Mouse (Mus musculus) intestine, embryonic 16.5 days (tissue): ENCODE results near the gene Zfp784. TPM values are rescaled to one million over a fixed set of nuclear protein-coding genes. Genes with fewer than 3 reads are reported as not detected.
A peak's percentile ranks its signal among the peaks of the same experiment; 100 is the strongest.

ENCODE experiments used
- ATAC-seq: fragments of 200-750 bp; cut with Nextera tagmentation; 2 replicates; pipeline ENCODE4 v1.8.0; 2017; ENCODE audit warnings: moderate TSS enrichment, moderate library complexity
- H3K27ac ChIP-seq: fragments of 300-500 bp; sonication (generic); 2 replicates; pipeline ENCODE4 v1.5.1; 2014; ENCODE audit warnings: mild to moderate bottlenecking, low read length
- H3K27me3 ChIP-seq: fragments of 300-500 bp; sonication (generic); replicated peaks from 2 replicates; pipeline ENCODE4 v1.6.1; 2014; ENCODE audit warnings: low read length, control low read depth, mixed read lengths; ENCODE audit not compliant: control insufficient read depth, insufficient read depth
- H3K36me3 ChIP-seq: fragments of 300-500 bp; sonication (generic); 2 replicates; pipeline ENCODE4 v1.6.1; 2014; ENCODE audit warnings: low read length, control low read depth; ENCODE audit not compliant: control insufficient read depth, insufficient read depth
- H3K4me1 ChIP-seq: fragments of 300-500 bp; sonication (generic); 2 replicates; pipeline ENCODE4 v1.6.1; 2014; ENCODE audit warnings: low read length, control low read depth, mixed read lengths; ENCODE audit not compliant: control insufficient read depth, insufficient read depth
- H3K4me2 ChIP-seq: fragments of 300-500 bp; sonication (generic); 2 replicates; pipeline ENCODE4 v1.6.1; 2014; ENCODE audit warnings: low read depth, low read length, control low read depth
- H3K4me3 ChIP-seq: fragments of 300-500 bp; sonication (generic); 2 replicates; pipeline ENCODE4 v1.5.1; 2014; ENCODE audit warnings: mild to moderate bottlenecking, low read length
- H3K9ac ChIP-seq: fragments of 300-500 bp; sonication (generic); 2 replicates; pipeline ENCODE4 v1.6.1; 2014; ENCODE audit warnings: low read depth, low read length
- H3K9me3 ChIP-seq: fragments of 300-500 bp; sonication (generic); 2 replicates; pipeline ENCODE4 v1.6.1; 2016; ENCODE audit warnings: low read length, control low read depth; ENCODE audit not compliant: control insufficient read depth
- WGBS: fragments of 180-500 bp; shearing (Covaris S2); extraction: QIAGEN DNeasy Blood & Tissue Kit; methylation state at CpG from one replicate; pipeline ENCODE4 v1.1.7; 2014; 5-methylcytosine and 5-hydroxymethylcytosine counted together
- polyA plus RNA-seq: library from polyadenylated mRNA; unstranded; fragments of >200 nt; fragmentation: Nextera tagmentation; extraction: Ambion mirVana; gene quantifications from 2 replicates; pipeline ENCODE4 v1.2.1, GENCODE M21; 2015

Zfp784 gene
- polyA plus RNA-seq, 1 experiment from 2014 or later = 8.0 TPM

GRCm38 (mm10) chr7:5060944-5061773, 22.9 kb upstream of the Zfp784 start:
- H3K27me3 ChIP-seq = peaks cover 20% of the 10 kb centered on the region
- H3K9me3 ChIP-seq = no peaks in the 10 kb centered on the region
- H3K36me3 ChIP-seq = peaks cover 3% of the 10 kb centered on the region; the same call in 1 of the 2 replicates
- H3K4me3 ChIP-seq = peak overlapping the region; percentile 61
- ATAC-seq = peak; percentile 91
- peaks cover 39% of the 10 kb centered on the region for H3K4me1 ChIP-seq
- peak overlapping the region; percentile 99 for H3K4me2 ChIP-seq
- H3K9ac ChIP-seq = peak overlapping the region; percentile 97
- peak overlapping the region; percentile 100 for H3K27ac ChIP-seq
- WGBS = under 1% methylated on average over 60 of the region's 60 CpGs

DNA sequence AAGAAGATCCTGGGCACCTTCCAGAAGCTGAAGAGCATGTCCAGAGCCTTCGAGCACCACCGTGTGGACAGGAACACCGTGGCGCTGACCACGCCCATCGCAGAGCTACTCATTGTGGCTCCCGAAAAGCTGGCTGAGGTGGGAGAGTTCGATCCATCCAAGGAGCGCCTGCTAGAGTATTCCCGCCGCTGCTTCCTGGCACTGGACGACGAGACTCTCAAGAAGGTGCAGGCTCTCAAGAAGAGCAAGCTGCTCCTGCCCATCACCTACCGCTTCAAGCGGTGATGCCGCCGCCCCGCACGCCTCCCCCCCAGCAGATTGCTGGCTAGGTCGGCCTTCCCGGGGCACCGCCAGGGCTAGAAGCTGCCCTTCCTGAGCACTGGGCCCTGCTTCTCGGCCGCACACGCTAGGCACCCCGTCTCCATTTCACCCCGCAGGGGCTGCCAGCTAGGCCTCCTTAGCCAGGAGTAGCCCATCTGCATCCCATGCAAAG, 22.0 kb upstream of the Zfp784 start:
- H3K27ac ChIP-seq = peak overlapping the region; percentile 100
- no peaks in the 10 kb centered on the region for H3K9me3 ChIP-seq
- peaks cover 30% of the 10 kb centered on the region for H3K4me1 ChIP-seq
- no peaks in the 10 kb centered on the region for H3K36me3 ChIP-seq
- H3K27me3 ChIP-seq = peaks cover 29% of the 10 kb centered on the region
- WGBS = 3% methylated on average over 27 of the region's 27 CpGs
- H3K4me2 ChIP-seq = peak overlapping the region; percentile 99
- H3K9ac ChIP-seq = peak overlapping the region; percentile 97
- H3K4me3 ChIP-seq = peak overlapping the region; percentile 61
- ATAC-seq = peak; percentile 9

GRCm38 (mm10) chr7:5059421-5059820, 21.2 kb upstream of the Zfp784 start:
- no peak for ATAC-seq
- H3K27me3 ChIP-seq = peaks cover 38% of the 10 kb centered on the region
- H3K9me3 ChIP-seq = no peaks in the 10 kb centered on the region
- H3K4me1 ChIP-seq = peaks cover 26% of the 10 kb centered on the region
- H3K4me3 ChIP-seq = no peak overlapping the region
- H3K36me3 ChIP-seq = no peaks in the 10 kb centered on the region
- H3K9ac ChIP-seq = 0 out of 2 replicates have a peak overlapping the region, but pooled peaks have one; percentile 97
- H3K27ac ChIP-seq = no peak overlapping the region
- peak overlapping the region; percentile 99; the same call in 1 of the 2 replicates for H3K4me2 ChIP-seq
- 94% methylated on average over 12 of the region's 12 CpGs for WGBS

DNA sequence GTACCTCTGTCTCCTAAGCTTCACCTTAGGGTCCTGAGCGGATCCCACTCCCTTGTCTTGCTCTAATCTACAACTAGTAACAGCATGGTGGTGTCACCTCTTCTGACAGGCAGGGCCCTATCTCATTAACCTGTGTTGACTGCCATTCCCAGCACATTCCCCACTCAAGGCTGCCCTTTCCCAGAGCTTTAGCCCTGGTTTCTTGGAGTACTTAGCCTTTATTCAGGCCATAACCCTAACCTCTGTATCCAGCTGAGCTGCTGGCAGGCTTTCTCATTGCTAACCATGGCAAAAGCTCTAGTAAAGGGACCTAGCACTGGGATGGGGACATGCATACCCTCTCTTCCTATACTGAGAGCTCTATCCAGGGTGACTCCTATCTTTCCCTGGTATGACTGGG, 20.4 kb upstream of the Zfp784 start:
- no peaks in the 10 kb centered on the region for H3K9me3 ChIP-seq
- ATAC-seq = no peak
- peaks cover 24% of the 10 kb centered on the region for H3K4me1 ChIP-seq
- H3K27me3 ChIP-seq = peaks cover 45% of the 10 kb centered on the region
- H3K27ac ChIP-seq = no peak overlapping the region
- H3K4me3 ChIP-seq = no peak overlapping the region
- H3K4me2 ChIP-seq = no peak overlapping the region
- H3K9ac ChIP-seq = no peak overlapping the region
- 100% methylated on average over 1 of the region's 1 CpGs for WGBS
- H3K36me3 ChIP-seq = no peaks in the 10 kb centered on the region

- H3K27me3 ChIP-seq = peaks cover 54% of the 10 kb centered on the region
- H3K4me2 ChIP-seq = peak overlapping the region; percentile 70; the same call in 1 of the 2 replicates
These were observed 19.6 kb upstream of the Zfp784 start for GRCm38 (mm10) chr7:5057804-5058203.

GRCm38 (mm10) chr7:5057381-5057780, 19.1 kb upstream of the Zfp784 start:
- peak overlapping the region; percentile 73 for H3K9ac ChIP-seq
- H3K36me3 ChIP-seq = no peaks in the 10 kb centered on the region
- no peak overlapping the region for H3K27ac ChIP-seq
- no peaks in the 10 kb centered on the region for H3K9me3 ChIP-seq
- H3K27me3 ChIP-seq = peaks cover 56% of the 10 kb centered on the region
- H3K4me1 ChIP-seq = peaks cover 35% of the 10 kb centered on the region
- H3K4me2 ChIP-seq = peak overlapping the region; percentile 70
- peak overlapping the region; percentile 51 for H3K4me3 ChIP-seq
- WGBS = 35% methylated on average over 8 of the region's 8 CpGs
- no peak for ATAC-seq

More at GRCm38 (mm10) chr7:5057804-5058203, 19.6 kb upstream of the Zfp784 start:
- Histone ChIP-seq H3K9ac (no peak overlapping the region), H3K27ac (no peak overlapping the region), H3K36me3 (no peaks in the 10 kb centered on the region), H3K4me1 (peaks cover 31% of the 10 kb centered on the region), H3K9me3 (no peaks in the 10 kb centered on the region), H3K4me3 (no peak overlapping the region; the same call in 1 of the 2 replicates)
- 44% methylated on average over 11 of the region's 11 CpGs for WGBS
- ATAC-seq = no peak

GRCm38 (mm10) chr7:5056651-5057263, 18.5 kb upstream of the Zfp784 start:
- H3K4me2 ChIP-seq = peak overlapping the region; percentile 70
- H3K27me3 ChIP-seq = peaks cover 58% of the 10 kb centered on the region
- no peaks in the 10 kb centered on the region for H3K36me3 ChIP-seq
- H3K4me1 ChIP-seq = peaks cover 39% of the 10 kb centered on the region
- H3K9ac ChIP-seq = peak overlapping the region; percentile 73
- 2% methylated on average over 53 of the region's 55 CpGs for WGBS
- H3K4me3 ChIP-seq = peak overlapping the region; percentile 51
- no peak for ATAC-seq
- no peaks in the 10 kb centered on the region for H3K9me3 ChIP-seq
- peak overlapping the region; percentile 18; the same call in 1 of the 2 replicates for H3K27ac ChIP-seq

GRCm38 (mm10) chr7:5053456-5054179, 15.4 kb upstream of the Zfp784 start:
- Histone ChIP-seq H3K27ac (no peak overlapping the region), H3K4me2 (peak overlapping the region; percentile 87), H3K9me3 (no peaks in the 10 kb centered on the region), H3K36me3 (no peaks in the 10 kb centered on the region), H3K4me1 (peaks cover 38% of the 10 kb centered on the region), H3K9ac (peak overlapping the region; percentile 67), H3K27me3 (peaks cover 64% of the 10 kb centered on the region), H3K4me3 (peak overlapping the region; percentile 76)
- ATAC-seq = no peak
- 13% methylated on average over 32 of the region's 32 CpGs for WGBS

GRCm38 (mm10) chr7:5052931-5053343, 14.7 kb upstream of the Zfp784 start:
- no peak for ATAC-seq
- Histone ChIP-seq H3K9me3 (no peaks in the 10 kb centered on the region), H3K27me3 (peaks cover 61% of the 10 kb centered on the region), H3K4me1 (peaks cover 38% of the 10 kb centered on the region), H3K9ac (peak overlapping the region; percentile 67), H3K4me2 (peak overlapping the region; percentile 87), H3K27ac (no peak overlapping the region), H3K4me3 (peak overlapping the region; percentile 76), H3K36me3 (no peaks in the 10 kb centered on the region)
- WGBS = 3% methylated on average over 45 of the region's 45 CpGs
